Mouse (Mus musculus): ENCODE measurements at regions not wholly inside any gene's neighbourhood (a gene's known extent, or its start where the extent isn't known, plus 50 kb on each side); places are given as distances from the start of the nearest gene placed in this dataset.

DNA sequence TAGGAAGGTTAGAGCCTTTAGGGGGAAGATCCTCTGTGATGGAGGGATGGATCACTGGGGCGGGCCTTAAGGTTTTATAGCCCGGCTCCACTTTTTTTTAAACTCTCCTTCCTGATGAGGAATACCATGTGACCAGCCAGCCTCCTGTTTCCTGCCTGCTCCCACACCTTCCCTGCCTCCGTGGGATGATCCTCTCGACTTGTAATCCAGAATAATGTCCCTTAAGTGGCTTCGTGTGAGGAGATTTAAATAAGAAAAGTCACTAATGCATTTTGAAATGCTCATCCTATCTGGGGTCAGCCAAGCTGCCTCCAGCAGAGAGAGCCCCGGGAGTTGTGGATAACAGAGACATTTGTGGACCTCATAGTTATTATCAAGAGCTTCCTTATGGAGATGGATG, 200.0 kb upstream of the Sulf2 start:
- H3K4me1 ChIP-seq (replicated peaks; ENCODE audit: control insufficient read depth, insufficient read depth, low read length), result peaks cover 12% of the 10 kb centered on the region; the same call in 1 of the 2 replicates
- no peak for DNase-seq
- H3K4me3 ChIP-seq (ENCODE audit: control insufficient read depth, insufficient read depth, low read length), result no peak overlapping the region
- H3K36me3 ChIP-seq (ENCODE audit: control insufficient read depth, insufficient read depth, low read length), result no peaks in the 10 kb centered on the region
- TF ChIP-seq POLR2A (IDR thresholded peaks at IDR 0.05; ENCODE audit: control insufficient read depth, extremely low read depth, insufficient read depth, low read length, poor library complexity) (no peak), CTCF (IDR thresholded peaks at IDR 0.05; ENCODE audit: borderline replicate concordance, control insufficient read depth, extremely low read depth, insufficient read depth, low read length, poor library complexity) (no peak)
- WGBS, result 85% methylated on average over 6 of the region's 6 CpGs
- H3K27me3 ChIP-seq (ENCODE audit: control insufficient read depth, insufficient read depth, low read length), result no peaks in the 10 kb centered on the region
- no peak overlapping the region for H3K27ac ChIP-seq (ENCODE audit: control insufficient read depth, insufficient read depth, low read length)

DNA sequence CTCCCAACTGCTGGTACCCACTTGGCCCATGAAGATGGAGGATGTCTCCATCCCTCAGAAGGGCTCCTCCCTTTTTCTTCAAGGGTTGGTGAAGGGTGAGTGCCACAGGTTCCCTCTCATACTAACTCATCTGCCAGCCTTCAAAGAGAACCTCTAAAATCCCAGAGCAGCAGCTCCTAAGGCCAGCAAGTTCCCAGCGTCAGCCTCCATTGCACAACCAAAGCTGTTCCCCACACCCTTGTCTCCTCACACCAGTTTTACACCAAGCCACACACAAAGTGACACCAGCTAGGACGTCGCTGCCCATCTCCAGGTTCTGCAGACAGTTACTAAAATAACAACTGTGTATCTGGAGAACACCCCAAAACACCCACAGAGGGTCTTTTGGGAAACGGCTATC, 198.9 kb upstream of the Sulf2 start:
- Histone ChIP-seq H3K27ac (ENCODE audit: control insufficient read depth, insufficient read depth, low read length) (no peak overlapping the region), H3K4me1 (replicated peaks; ENCODE audit: control insufficient read depth, insufficient read depth, low read length) (peaks cover 8% of the 10 kb centered on the region; the same call in 1 of the 2 replicates), H3K27me3 (ENCODE audit: control insufficient read depth, insufficient read depth, low read length) (no peaks in the 10 kb centered on the region), H3K36me3 (ENCODE audit: control insufficient read depth, insufficient read depth, low read length) (no peaks in the 10 kb centered on the region), H3K4me3 (ENCODE audit: control insufficient read depth, insufficient read depth, low read length) (no peak overlapping the region)
- no peak for DNase-seq
- WGBS, result 95% methylated on average over 4 of the region's 4 CpGs
- TF ChIP-seq POLR2A (IDR thresholded peaks at IDR 0.05; ENCODE audit: control insufficient read depth, extremely low read depth, insufficient read depth, low read length, poor library complexity) (no peak), CTCF (IDR thresholded peaks at IDR 0.05; ENCODE audit: borderline replicate concordance, control insufficient read depth, extremely low read depth, insufficient read depth, low read length, poor library complexity) (no peak)

DNA sequence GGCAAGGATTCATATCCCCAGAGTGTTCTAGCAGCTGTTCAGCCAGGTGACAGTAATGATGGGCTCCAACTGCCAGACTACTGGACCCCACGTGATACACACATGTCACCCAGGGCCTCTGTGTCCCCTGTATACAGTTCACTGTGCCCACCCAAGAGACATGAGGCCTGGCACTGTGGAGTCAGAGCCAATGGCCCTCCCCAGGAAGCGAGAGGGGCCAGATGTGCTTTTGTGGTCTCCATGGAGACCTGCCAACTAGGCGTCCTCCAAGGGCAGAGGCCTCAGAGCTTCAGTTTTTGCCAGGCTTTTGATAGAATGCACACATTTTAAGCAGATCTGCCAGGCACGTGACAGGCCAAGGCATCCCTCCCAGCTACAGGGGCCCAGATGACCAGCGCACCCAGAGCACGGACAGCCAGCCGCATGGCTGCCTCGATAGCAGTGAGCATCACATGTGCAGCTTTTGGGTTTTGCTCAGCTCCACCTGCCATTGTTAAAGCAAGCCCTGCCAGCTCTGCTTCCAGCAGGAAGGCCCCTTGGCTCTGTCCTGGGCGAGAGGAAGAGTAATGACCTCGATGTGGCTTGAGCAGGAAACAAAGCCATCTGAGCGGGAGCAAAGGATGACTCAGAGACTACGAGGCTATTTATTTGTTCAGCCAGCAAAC, 198.1 kb upstream of the Sulf2 start:
- H3K27me3 ChIP-seq (ENCODE audit: control insufficient read depth, insufficient read depth, low read length), result no peaks in the 10 kb centered on the region
- DNase-seq, result no peak
- H3K4me3 ChIP-seq (ENCODE audit: control insufficient read depth, insufficient read depth, low read length), result no peak overlapping the region
- H3K27ac ChIP-seq (ENCODE audit: control insufficient read depth, insufficient read depth, low read length), result no peak overlapping the region
- peaks cover 8% of the 10 kb centered on the region; the same call in 1 of the 2 replicates for H3K4me1 ChIP-seq (replicated peaks; ENCODE audit: control insufficient read depth, insufficient read depth, low read length)
- WGBS, result 20% methylated on average over 12 of the region's 12 CpGs
- no peaks in the 10 kb centered on the region for H3K36me3 ChIP-seq (ENCODE audit: control insufficient read depth, insufficient read depth, low read length)
- TF ChIP-seq CTCF (IDR thresholded peaks at IDR 0.05; ENCODE audit: borderline replicate concordance, control insufficient read depth, extremely low read depth, insufficient read depth, low read length, poor library complexity) (no peak), POLR2A (IDR thresholded peaks at IDR 0.05; ENCODE audit: control insufficient read depth, extremely low read depth, insufficient read depth, low read length, poor library complexity) (no peak)

DNA sequence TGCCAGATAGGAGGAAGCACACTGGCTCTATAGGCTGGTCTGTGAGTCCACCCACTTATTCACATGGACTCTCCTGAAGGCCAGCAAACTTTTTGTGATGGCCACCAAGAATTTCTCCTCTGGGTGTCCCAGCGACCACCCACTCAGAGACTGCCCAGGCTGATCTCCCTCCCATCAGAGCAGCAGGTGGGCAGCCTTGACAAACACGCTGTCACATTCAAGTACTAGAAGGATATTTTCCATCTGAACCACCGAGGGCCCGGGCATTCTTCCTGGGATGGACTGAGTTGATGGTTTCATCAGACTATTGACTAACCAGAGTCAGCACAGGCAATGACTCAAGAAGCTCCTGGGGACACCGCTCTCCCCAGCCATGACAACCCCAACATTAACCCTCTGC, 196.5 kb upstream of the Sulf2 start:
- no peak for DNase-seq
- H3K4me3 ChIP-seq (ENCODE audit: control insufficient read depth, insufficient read depth, low read length), result no peak overlapping the region
- WGBS, result 98% methylated on average over 5 of the region's 5 CpGs
- peaks cover 8% of the 10 kb centered on the region; the same call in 1 of the 2 replicates for H3K4me1 ChIP-seq (replicated peaks; ENCODE audit: control insufficient read depth, insufficient read depth, low read length)
- no peak for TF ChIP-seq CTCF (IDR thresholded peaks at IDR 0.05; ENCODE audit: borderline replicate concordance, control insufficient read depth, extremely low read depth, insufficient read depth, low read length, poor library complexity)
- TF ChIP-seq POLR2A (IDR thresholded peaks at IDR 0.05; ENCODE audit: control insufficient read depth, extremely low read depth, insufficient read depth, low read length, poor library complexity), result no peak
- H3K27ac ChIP-seq (ENCODE audit: control insufficient read depth, insufficient read depth, low read length), result no peak overlapping the region
- no peaks in the 10 kb centered on the region for H3K36me3 ChIP-seq (ENCODE audit: control insufficient read depth, insufficient read depth, low read length)
- H3K27me3 ChIP-seq (ENCODE audit: control insufficient read depth, insufficient read depth, low read length), result no peaks in the 10 kb centered on the region

DNA sequence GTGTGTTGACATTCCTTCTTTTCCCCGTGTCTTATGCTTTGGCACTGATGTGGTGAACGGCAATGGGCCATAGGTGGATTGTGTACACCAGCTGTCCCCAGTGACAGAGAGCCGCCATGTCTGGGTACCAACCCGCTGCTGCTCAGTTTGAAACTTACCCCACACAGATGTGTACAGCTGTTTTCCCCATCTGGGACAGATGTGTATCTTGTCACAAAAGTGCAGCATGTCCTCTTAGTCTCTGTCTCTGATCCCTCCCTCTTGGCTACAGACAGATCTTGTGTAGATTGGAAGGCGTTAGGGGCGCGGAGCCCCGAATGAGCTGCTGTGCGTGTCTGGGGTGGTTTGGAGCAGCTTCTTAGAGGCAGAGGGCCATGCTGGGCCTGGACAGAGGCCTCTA, 196.1 kb upstream of the Sulf2 start:
- no peak for TF ChIP-seq CTCF (IDR thresholded peaks at IDR 0.05; ENCODE audit: borderline replicate concordance, control insufficient read depth, extremely low read depth, insufficient read depth, low read length, poor library complexity)
- TF ChIP-seq POLR2A (IDR thresholded peaks at IDR 0.05; ENCODE audit: control insufficient read depth, extremely low read depth, insufficient read depth, low read length, poor library complexity), result no peak
- WGBS, result 96% methylated on average over 9 of the region's 9 CpGs

DNA sequence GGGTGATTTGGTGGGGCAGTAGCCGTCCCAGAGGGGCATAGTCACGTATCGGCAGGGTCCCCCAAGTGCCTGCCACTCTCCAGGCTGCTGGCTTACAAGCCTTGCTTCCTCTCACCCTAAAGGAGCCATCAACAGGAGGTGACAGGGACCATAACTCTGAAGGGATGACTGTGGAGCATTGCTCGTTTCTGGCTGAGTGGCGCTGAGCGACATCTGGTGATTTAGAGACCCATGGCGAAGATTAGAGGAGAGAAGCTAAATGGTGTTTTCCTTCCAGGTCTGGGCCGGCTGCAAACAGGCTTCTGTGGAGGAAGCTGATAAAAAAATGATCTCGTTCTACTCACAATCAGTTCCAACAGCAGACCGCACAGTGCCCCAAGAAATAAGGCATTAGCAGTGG, 193.2 kb upstream of the Sulf2 start:
- TF ChIP-seq POLR2A (IDR thresholded peaks at IDR 0.05; ENCODE audit: control insufficient read depth, extremely low read depth, insufficient read depth, low read length, poor library complexity) (no peak), CTCF (IDR thresholded peaks at IDR 0.05; ENCODE audit: borderline replicate concordance, control insufficient read depth, extremely low read depth, insufficient read depth, low read length, poor library complexity) (no peak)
- Histone ChIP-seq H3K4me3 (ENCODE audit: control insufficient read depth, insufficient read depth, low read length) (no peak overlapping the region), H3K27ac (ENCODE audit: control insufficient read depth, insufficient read depth, low read length) (no peak overlapping the region), H3K4me1 (replicated peaks; ENCODE audit: control insufficient read depth, insufficient read depth, low read length) (peaks cover 4% of the 10 kb centered on the region; the same call in 1 of the 2 replicates), H3K27me3 (ENCODE audit: control insufficient read depth, insufficient read depth, low read length) (no peaks in the 10 kb centered on the region), H3K36me3 (ENCODE audit: control insufficient read depth, insufficient read depth, low read length) (no peaks in the 10 kb centered on the region)
- no peak for DNase-seq
- 71% methylated on average over 10 of the region's 10 CpGs for WGBS

More for the DNA sequence above, 196.1 kb upstream of the Sulf2 start:
- no peak for DNase-seq
- Histone ChIP-seq H3K4me3 (ENCODE audit: control insufficient read depth, insufficient read depth, low read length) (no peak overlapping the region), H3K27ac (ENCODE audit: control insufficient read depth, insufficient read depth, low read length) (no peak overlapping the region), H3K27me3 (ENCODE audit: control insufficient read depth, insufficient read depth, low read length) (no peaks in the 10 kb centered on the region), H3K36me3 (ENCODE audit: control insufficient read depth, insufficient read depth, low read length) (no peaks in the 10 kb centered on the region), H3K4me1 (replicated peaks; ENCODE audit: control insufficient read depth, insufficient read depth, low read length) (peaks cover 8% of the 10 kb centered on the region; the same call in 1 of the 2 replicates)

Measured in thymus, adult 2 months (tissue).